Mouse (Mus musculus) kidney, adult 8-10 months (tissue): ENCODE measurements at regions not wholly inside any gene's neighbourhood (a gene's known extent, or its start where the extent isn't known, plus 50 kb on each side); places are given as distances from the start of the nearest gene placed in this dataset.

Experiments used
- DNase-seq, 2 experiments: peaks; one replicate each; pipeline ENCODE4 v3.0.0; 2022

- no peak for DNase-seq
These were observed 825.2 kb upstream of the Cntn5 start for GRCm38 (mm10) chr9:11729732-11730131.

- no peak for DNase-seq
These were observed 817.2 kb upstream of the Cntn5 start for GRCm38 (mm10) chr9:11721811-11722210.

- no peak for DNase-seq
These were observed 800.1 kb upstream of the Cntn5 start for GRCm38 (mm10) chr9:11704647-11705046.

- no peak for DNase-seq
These were observed 798.6 kb upstream of the Cntn5 start for GRCm38 (mm10) chr9:11703150-11703549.

- DNase-seq: no peak
These were observed 788.9 kb upstream of the Cntn5 start for GRCm38 (mm10) chr9:11693505-11693904.

GRCm38 (mm10) chr9:11687101-11687500, 782.5 kb upstream of the Cntn5 start:
- no peak for DNase-seq

- no peak for DNase-seq
These were observed 767.4 kb upstream of the Cntn5 start for GRCm38 (mm10) chr9:11671939-11672338.

- DNase-seq: no peak
These were observed 766.7 kb upstream of the Cntn5 start for GRCm38 (mm10) chr9:11671243-11671642.

GRCm38 (mm10) chr9:11629461-11629860, 724.9 kb upstream of the Cntn5 start:
- DNase-seq: no peak

- no peak for DNase-seq
These were observed 699.8 kb upstream of the Cntn5 start for GRCm38 (mm10) chr9:11604381-11604780.

- DNase-seq: peak in 1 of 2 experiments; percentile 1
These were observed 699.3 kb upstream of the Cntn5 start for GRCm38 (mm10) chr9:11603884-11604283.

GRCm38 (mm10) chr9:11602857-11603256, 698.3 kb upstream of the Cntn5 start:
- DNase-seq: no peak

GRCm38 (mm10) chr9:11579011-11579410, 674.4 kb upstream of the Cntn5 start:
- DNase-seq: no peak

- no peak for DNase-seq
These were observed 658.3 kb upstream of the Cntn5 start for GRCm38 (mm10) chr9:11562885-11563284.

GRCm38 (mm10) chr9:11559384-11559783, 654.8 kb upstream of the Cntn5 start:
- no peak for DNase-seq

GRCm38 (mm10) chr9:11513806-11514496, 609.4 kb upstream of the Cntn5 start:
- DNase-seq: no peak
